Mouse (Mus musculus): ENCODE measurements around the gene Tmem145. TPM values are rescaled to one million over a fixed set of nuclear protein-coding genes. Genes with fewer than 3 reads are reported as not detected.
A peak's percentile ranks its signal among the peaks of the same experiment; 100 is the strongest.
"Not testable (repeated sequence)": the region's sequence is repeated elsewhere in the genome, so short reads cannot be mapped to it uniquely, and the experiment has no call there.

Gene Tmem145
- not detected in 2 replicates for polyA plus RNA-seq (2012; ENCODE audit: insufficient read depth, insufficient read length, missing spikeins)

DNA sequence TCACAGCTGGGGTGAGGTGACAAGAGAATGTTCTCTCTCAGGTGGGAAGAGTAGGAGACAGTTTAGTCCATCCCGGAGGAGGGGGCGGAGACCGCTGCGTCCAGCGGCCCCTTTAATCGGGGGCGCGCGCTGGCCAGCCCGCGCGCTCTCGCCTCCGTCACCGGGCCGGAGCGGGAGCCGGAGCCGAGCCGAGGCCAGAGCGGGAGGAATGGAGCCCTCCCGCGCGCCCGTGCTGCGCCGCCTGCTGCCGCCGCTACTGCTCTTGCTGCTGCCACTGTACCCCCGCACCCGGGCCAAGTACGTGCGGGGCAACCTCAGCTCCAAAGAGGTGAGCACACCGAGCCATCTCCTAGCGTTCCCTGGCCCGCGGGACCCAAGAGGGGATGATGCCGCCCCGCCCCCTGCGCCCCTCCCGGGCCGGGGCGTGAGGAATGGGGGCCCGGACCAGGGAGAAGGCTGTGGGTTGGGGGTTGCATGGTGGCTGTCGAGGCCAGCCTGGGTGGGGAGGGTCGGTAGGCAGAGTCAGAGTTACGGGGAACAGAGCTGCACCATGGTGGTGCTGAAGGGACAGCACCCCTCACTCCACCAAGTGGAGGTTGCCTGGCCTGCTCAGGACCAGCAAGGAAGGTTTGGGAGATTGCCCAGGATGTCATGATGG, at the start of gene Tmem145:
Gene Tmem145, plus strand, starts transcription at position 151 of the 658 bp plus-strand sequence.
- H3K4me3 ChIP-seq (ENCODE audit: insufficient read depth, low read length) = peak within 1 kb of the TSS; percentile 60
- no peak within 1 kb of the TSS for H3K27ac ChIP-seq (ENCODE audit: insufficient read depth, low read depth, low read length)
- H3K4me1 ChIP-seq (ENCODE audit: control insufficient read depth, insufficient read depth, low read length) = 0 out of 2 replicates have a peak, but pooled peaks cover 3% of the 10 kb centered on the region
- no peak for TF ChIP-seq POLR2A (IDR thresholded peaks at IDR 0.05; ENCODE audit: borderline replicate concordance, low read depth, low read length)
- no peak for TF ChIP-seq CTCF (IDR thresholded peaks at IDR 0.05; ENCODE audit: low read depth, low read length)

DNA sequence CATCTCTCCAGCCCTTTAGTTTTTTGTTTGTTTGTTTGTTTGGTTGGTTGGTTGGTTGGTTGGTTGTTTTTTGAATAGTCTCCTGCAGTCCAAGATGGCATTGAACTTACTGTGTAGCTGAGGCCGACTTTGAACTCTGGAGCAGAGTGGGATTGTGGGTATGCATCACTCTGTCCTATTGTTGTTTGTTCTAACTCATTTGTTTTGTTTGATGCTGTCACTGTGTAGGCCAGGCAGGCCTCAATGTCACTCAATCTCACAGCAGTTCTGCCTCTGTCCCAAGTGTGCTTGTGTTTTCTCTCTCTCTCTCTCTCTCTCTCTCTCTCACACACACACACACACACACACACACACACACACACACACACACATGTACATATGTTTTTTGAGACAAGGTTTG, 44.0 kb upstream of the Tmem145 start:
- Histone ChIP-seq H3K4me3 (ENCODE audit: insufficient read depth, low read length) (no peak overlapping the region), H3K27ac (ENCODE audit: insufficient read depth, low read depth, low read length) (no peak overlapping the region)

DNA sequence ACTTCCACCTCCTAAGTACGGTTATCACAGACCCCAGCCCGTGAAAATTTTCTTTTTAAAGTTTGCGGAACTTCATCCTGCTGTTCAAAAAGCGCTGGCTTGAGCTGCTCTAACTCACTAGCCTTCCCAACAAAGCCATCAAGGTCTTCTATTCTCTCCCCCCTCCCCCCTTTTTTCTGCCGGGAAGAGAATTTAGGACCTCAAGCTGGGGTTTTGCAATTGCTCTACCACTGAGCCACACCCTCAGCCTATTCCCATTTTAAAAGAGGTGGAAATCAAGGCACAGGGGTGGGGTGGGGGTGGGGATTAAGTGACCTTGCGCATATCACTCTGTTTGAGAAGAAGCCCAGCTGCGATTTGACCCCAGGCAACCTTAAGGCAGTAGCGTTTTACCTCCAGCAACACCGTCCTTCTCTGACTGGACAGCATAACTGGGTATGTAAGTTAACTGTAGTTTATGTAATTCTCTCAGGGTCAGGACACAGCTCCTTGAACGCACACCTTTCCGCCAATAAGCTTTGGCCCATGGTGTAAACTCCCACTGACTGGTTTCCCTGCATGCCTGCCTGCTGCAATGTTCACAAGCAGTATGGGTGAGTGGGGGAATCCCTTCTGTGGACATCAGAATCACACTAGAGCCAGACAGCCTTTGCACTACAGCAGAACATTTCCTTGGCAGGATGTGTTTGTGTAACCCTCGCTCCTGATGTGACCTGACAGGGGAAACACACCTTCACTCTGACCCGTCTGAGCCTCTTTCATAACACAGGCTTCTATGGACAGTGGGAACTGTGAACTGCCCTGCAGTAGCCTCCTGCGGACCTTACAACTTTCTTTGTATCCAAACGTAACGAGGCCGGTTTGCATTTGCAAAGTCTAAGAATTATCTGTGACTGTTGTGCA, 41.7 kb upstream of the Tmem145 start:
- no peak overlapping the region for H3K27ac ChIP-seq (ENCODE audit: insufficient read depth, low read depth, low read length)
- peaks cover 15% of the 10 kb centered on the region for H3K4me1 ChIP-seq (ENCODE audit: control insufficient read depth, insufficient read depth, low read length)
- no peak overlapping the region for H3K4me3 ChIP-seq (ENCODE audit: insufficient read depth, low read length)
- TF ChIP-seq CTCF (IDR thresholded peaks at IDR 0.05; ENCODE audit: low read depth, low read length) = no peak
- no peak for TF ChIP-seq POLR2A (IDR thresholded peaks at IDR 0.05; ENCODE audit: borderline replicate concordance, low read depth, low read length)

More for the DNA sequence above, 44.0 kb upstream of the Tmem145 start:
- no peak for TF ChIP-seq POLR2A (IDR thresholded peaks at IDR 0.05; ENCODE audit: borderline replicate concordance, low read depth, low read length)
- TF ChIP-seq CTCF (IDR thresholded peaks at IDR 0.05; ENCODE audit: low read depth, low read length) = no peak
- peaks cover 10% of the 10 kb centered on the region for H3K4me1 ChIP-seq (ENCODE audit: control insufficient read depth, insufficient read depth, low read length)

DNA sequence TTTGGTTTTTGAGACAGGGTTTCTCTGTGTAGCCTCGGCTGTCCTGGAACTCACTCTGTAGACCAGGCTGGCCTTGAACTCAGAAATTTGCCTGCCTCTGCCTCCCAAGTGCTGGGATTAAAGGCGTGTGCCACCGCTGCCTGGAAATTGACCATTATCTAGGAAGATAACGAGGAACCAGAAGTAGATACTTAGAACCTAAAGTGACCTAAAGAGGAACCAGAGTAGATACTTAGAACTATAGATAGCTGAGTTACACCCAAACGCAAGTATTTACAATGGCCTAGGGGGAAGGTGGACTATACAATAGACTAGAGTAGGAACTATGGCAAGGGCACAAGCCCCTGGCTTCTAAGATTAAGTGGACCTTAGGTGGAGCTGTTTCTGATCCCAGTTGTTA, 40.2 kb upstream of the Tmem145 start:
- H3K27ac ChIP-seq (ENCODE audit: insufficient read depth, low read depth, low read length); H3K4me3 ChIP-seq (ENCODE audit: insufficient read depth, low read length): not testable (repeated sequence)
- peaks cover 24% of the 10 kb centered on the region for H3K4me1 ChIP-seq (ENCODE audit: control insufficient read depth, insufficient read depth, low read length)

DNA sequence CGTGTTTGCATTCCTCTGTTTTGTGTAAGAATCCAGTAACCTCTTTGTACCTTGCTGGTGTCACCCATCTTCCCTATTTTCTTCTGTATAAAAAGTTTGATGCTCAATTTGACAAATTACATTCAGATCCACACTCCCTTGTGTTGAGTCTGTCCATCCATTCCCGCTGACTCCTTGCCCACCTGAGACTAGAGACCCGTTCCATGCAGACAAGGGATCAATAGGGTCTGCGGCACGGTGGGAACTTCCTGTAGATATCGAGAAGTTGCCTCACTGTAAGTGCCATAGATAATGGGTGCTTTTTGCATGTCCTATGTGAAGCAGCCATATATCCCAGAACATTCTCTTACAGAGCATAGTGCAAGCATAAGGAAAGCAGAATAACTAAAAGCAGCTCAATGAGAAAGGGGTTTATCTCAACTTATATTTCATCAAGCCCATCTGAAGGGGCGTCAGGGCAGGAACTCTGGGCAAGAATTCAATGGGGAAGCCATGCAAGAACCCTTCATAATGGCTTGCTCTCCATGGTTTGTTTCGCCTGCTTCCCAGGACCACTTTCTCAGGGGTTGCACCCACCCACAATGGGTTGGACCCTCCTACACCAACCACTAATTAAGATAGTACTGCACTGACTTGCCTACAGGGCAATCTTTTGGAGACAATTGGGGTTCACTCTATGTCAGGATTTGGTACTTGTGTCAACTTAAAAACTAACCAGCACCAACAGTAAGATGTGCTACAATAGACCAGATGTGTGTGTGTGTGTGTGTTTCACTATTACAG, 39.5 kb upstream of the Tmem145 start:
- Histone ChIP-seq H3K4me3 (ENCODE audit: insufficient read depth, low read length) (no peak overlapping the region), H3K4me1 (ENCODE audit: control insufficient read depth, insufficient read depth, low read length) (peaks cover 24% of the 10 kb centered on the region), H3K27ac (ENCODE audit: insufficient read depth, low read depth, low read length) (no peak overlapping the region)
- no peak for TF ChIP-seq POLR2A (IDR thresholded peaks at IDR 0.05; ENCODE audit: borderline replicate concordance, low read depth, low read length)
- TF ChIP-seq CTCF (IDR thresholded peaks at IDR 0.05; ENCODE audit: low read depth, low read length) = no peak

DNA sequence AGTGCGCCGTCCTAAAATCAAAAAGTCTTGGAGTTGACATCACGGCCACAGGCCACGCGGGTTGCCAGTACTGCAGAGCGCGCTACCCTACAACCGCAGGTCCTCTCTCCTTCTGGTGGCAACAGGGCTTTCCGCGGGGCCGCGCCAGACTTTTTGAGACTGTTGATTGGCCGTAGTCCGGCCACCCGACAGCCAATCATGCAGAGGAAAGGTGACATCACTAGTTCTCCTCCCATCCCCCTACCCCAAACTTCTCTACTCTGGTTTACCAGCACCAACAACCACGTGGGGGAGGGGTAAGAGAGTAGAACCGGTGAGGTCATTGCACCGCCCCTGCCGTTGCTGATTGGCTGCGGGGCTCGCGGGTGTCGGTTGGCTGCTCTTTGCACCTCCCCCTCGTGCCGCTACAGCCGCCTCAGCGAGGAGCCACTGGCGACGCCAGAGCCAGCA, 38.6 kb upstream of the Tmem145 start, which contains the start of gene Cic:
Gene Cic, plus strand, starts transcription at position 404 of the 450 bp plus-strand sequence.
- TF ChIP-seq POLR2A (IDR thresholded peaks at IDR 0.05; ENCODE audit: borderline replicate concordance, low read depth, low read length) (no peak), CTCF (IDR thresholded peaks at IDR 0.05; ENCODE audit: low read depth, low read length) (no peak)
- Histone ChIP-seq H3K4me1 (ENCODE audit: control insufficient read depth, insufficient read depth, low read length) (peaks cover 24% of the 10 kb centered on the region), H3K27ac (ENCODE audit: insufficient read depth, low read depth, low read length) (peak within 1 kb of the TSS; percentile 91), H3K4me3 (ENCODE audit: insufficient read depth, low read length) (peak within 1 kb of the TSS; percentile 84)

DNA sequence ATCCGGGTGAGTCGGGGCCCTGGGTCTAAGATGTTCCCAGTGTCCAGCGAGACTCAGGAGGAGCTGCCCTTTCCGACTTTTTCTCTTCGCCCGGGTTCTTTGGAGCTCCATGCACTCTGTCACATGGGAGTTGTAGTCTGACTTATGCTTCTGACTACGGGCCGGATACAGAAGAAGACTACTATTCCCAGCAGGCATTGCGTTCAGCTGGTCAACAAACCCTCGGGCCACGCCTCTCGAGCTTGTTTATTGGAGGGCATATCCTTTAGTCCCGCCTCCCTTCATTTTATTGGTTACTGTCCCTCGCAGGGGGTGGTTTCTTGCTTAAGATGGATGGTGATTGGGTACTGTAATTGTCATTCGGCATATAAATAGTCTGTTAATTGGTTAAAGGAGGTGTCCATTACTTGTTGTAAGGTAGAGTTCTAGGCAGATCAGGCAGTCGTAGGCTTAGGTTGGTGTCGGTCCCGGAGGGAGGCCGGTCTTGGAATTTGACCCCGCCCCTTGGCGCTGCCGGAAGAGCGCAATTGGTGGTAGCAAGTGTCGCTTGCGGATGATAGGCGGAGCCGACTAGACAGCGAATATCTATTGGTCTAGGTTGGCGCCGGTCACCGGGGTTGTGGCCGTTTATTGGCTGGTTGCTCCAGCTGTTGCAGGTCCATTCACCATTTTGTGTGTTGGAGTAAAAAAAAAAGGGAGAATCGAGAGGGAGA, 38.0 kb upstream of the Tmem145 start:
- peak overlapping the region; percentile 91 for H3K27ac ChIP-seq (ENCODE audit: insufficient read depth, low read depth, low read length)
- peaks cover 24% of the 10 kb centered on the region for H3K4me1 ChIP-seq (ENCODE audit: control insufficient read depth, insufficient read depth, low read length)
- peak overlapping the region; percentile 84 for H3K4me3 ChIP-seq (ENCODE audit: insufficient read depth, low read length)
- no peak for TF ChIP-seq CTCF (IDR thresholded peaks at IDR 0.05; ENCODE audit: low read depth, low read length)
- no peak for TF ChIP-seq POLR2A (IDR thresholded peaks at IDR 0.05; ENCODE audit: borderline replicate concordance, low read depth, low read length)

DNA sequence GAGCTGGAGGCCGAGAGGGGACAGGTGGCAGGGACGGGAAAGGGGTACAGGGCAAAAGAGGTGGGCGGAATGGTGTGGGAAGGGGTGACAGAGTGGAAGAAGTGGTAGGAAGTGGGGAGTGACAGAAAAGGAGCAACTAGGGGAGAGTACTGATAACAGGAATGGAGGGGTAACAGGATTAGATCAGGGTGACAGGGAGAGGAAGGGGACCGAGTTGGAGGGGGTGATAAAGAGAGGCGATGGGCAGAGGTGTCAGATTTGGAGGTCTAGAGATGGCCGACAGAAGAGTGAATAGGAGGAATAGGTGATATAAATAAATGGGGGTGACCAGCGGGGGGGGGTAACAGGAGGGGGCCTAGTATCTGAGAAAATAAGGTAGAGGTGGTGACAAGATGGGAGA, 37.3 kb upstream of the Tmem145 start:
- Histone ChIP-seq H3K27ac (ENCODE audit: insufficient read depth, low read depth, low read length) (peak overlapping the region; percentile 85), H3K4me3 (ENCODE audit: insufficient read depth, low read length) (peak overlapping the region; percentile 79), H3K4me1 (ENCODE audit: control insufficient read depth, insufficient read depth, low read length) (peaks cover 24% of the 10 kb centered on the region)
- no peak for TF ChIP-seq CTCF (IDR thresholded peaks at IDR 0.05; ENCODE audit: low read depth, low read length)
- no peak for TF ChIP-seq POLR2A (IDR thresholded peaks at IDR 0.05; ENCODE audit: borderline replicate concordance, low read depth, low read length)

DNA sequence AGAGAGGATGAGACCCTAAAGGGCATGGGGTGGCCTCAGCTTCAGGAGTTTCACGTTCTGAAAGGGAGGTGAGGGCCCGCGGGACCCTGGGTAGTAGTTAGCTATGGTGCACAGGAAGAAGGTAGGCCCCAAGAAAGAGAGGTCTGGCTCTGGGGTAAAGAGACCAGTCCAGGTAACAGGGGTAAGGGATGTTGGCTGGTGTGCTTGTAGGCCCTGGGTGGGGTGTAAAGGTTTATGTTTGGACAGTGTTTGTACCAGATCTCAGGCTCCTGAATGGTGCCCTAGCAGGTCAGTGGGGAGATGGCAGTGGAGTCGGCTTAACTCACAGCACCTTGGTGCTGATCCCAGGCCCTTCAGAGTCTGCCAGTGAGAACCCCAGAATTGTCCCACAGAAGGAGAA, 36.9 kb upstream of the Tmem145 start:
- no peak for TF ChIP-seq POLR2A (IDR thresholded peaks at IDR 0.05; ENCODE audit: borderline replicate concordance, low read depth, low read length)
- TF ChIP-seq CTCF (IDR thresholded peaks at IDR 0.05; ENCODE audit: low read depth, low read length) = no peak

More for the DNA sequence above, 36.9 kb upstream of the Tmem145 start:
- Histone ChIP-seq H3K4me3 (ENCODE audit: insufficient read depth, low read length) (peak overlapping the region; percentile 79), H3K27ac (ENCODE audit: insufficient read depth, low read depth, low read length) (peak overlapping the region; percentile 85), H3K4me1 (ENCODE audit: control insufficient read depth, insufficient read depth, low read length) (peaks cover 26% of the 10 kb centered on the region)

Data from bone marrow macrophage, adult 2 months (primary cell).